In the genomic region with DNA sequence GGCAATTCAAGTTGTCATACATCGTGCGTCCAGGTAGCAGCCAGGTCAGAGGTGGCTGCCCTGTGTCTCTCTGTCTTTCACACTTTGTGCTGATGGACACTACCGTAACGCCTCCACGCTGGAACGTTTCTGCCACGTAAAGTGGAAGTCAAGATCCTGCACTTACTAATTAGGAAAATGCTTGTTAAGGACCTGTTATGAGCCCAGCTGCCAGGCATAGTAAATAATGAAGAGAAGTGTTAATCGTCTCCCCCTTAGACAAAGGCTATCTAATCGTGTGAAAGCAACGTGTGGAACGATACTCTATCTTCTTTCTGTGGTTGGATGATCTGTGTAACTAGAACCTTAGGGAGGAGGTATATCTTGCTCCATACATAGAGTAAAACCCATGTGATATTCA, we compare ENCODE assay signal across 21 mouse cellular contexts.
"Had no signal": no experiment of that assay in that cellular context is flagged by ENCODE, and none has a peak within 500 bp of the region (broad histone marks: within the 10 kb centered on the region; RNA-seq: fewer than 3 reads in every experiment).

No protein-coding gene starts in this region.

- H3K4me1 ChIP-seq: lung, embryonic 15.5 days; megakaryocyte, embryonic 14.5 days; neural tube, embryonic 12.5 days; stomach, embryonic 15.5 days had no signal

- H3K36me3 ChIP-seq: lung, embryonic 15.5 days; midbrain, embryonic 15.5 days; stomach, embryonic 15.5 days had no signal

- H3K4me3 ChIP-seq: lung, embryonic 15.5 days; megakaryocyte, embryonic 14.5 days; midbrain, embryonic 13.5 days; midbrain, embryonic 15.5 days; neural tube, embryonic 12.5 days; stomach, embryonic 15.5 days had no signal

- H3K9me3 ChIP-seq: lung, embryonic 15.5 days; midbrain, embryonic 15.5 days; stomach, embryonic 15.5 days had no signal

- ATAC-seq: liver, postnatal 0 days; lung, postnatal 0 days; midbrain, embryonic 13.5 days had no signal

- DNase-seq: liver, postnatal 0 days; lung, adult 2 months; lung, postnatal 14 days; lung, postnatal 36 days; retina, postnatal 1 day; right cerebral cortex, adult 18-20 months; right cerebral cortex, postnatal 25 days; right cerebral cortex, postnatal 4 days; thymus, adult 2 months; thymus, postnatal 25 days; thymus, postnatal 4 days had no signal

- H3K4me2 ChIP-seq: lung, embryonic 15.5 days; midbrain, embryonic 11.5 days; midbrain, embryonic 13.5 days; midbrain, embryonic 15.5 days; neural tube, embryonic 12.5 days; stomach, embryonic 15.5 days had no signal

- H3K27me3 ChIP-seq: lung, embryonic 15.5 days; megakaryocyte, embryonic 14.5 days; midbrain, embryonic 13.5 days; midbrain, embryonic 15.5 days; neural tube, embryonic 12.5 days; stomach, embryonic 15.5 days had no signal

- H3K9ac ChIP-seq: liver, postnatal 0 days; lung, embryonic 15.5 days; midbrain, embryonic 13.5 days; midbrain, embryonic 15.5 days; neural tube, embryonic 12.5 days; stomach, embryonic 15.5 days had no signal

- H3K27ac ChIP-seq: lung, embryonic 15.5 days; macrophage; midbrain, embryonic 13.5 days; midbrain, embryonic 15.5 days; neural tube, embryonic 12.5 days; stomach, embryonic 15.5 days; stomach, postnatal 0 days had no signal
